Mouse (Mus musculus) midbrain, embryonic 15.5 days (tissue): ENCODE measurements around the gene Sgsm3. TPM values are rescaled to one million over a fixed set of nuclear protein-coding genes. Genes with fewer than 3 reads are reported as not detected.
A peak's percentile ranks its signal among the peaks of the same experiment; 100 is the strongest.

ENCODE experiments used
- ATAC-seq: fragments of 200-750 bp; cut with Nextera tagmentation; replicated peaks from 2 replicates; pipeline ENCODE4 v1.8.0; 2017; ENCODE audit warnings: moderate TSS enrichment
- H3K27ac ChIP-seq: fragments of 300-500 bp; sonication (generic); 2 replicates; pipeline ENCODE4 v1.5.1; 2015; ENCODE audit warnings: mild to moderate bottlenecking, inconsistent platforms
- H3K27me3 ChIP-seq: fragments of 300-500 bp; sonication (generic); replicated peaks from 2 replicates; pipeline ENCODE4 v1.6.1; 2015; ENCODE audit warnings: inconsistent platforms
- H3K36me3 ChIP-seq: fragments of 300-500 bp; sonication (generic); replicated peaks from 2 replicates; pipeline ENCODE4 v1.6.1; 2015; ENCODE audit warnings: inconsistent platforms
- H3K4me1 ChIP-seq: fragments of 300-500 bp; sonication (generic); 2 replicates; pipeline ENCODE4 v1.6.1; 2015; ENCODE audit warnings: inconsistent platforms
- H3K4me2 ChIP-seq: fragments of 300-500 bp; sonication (generic); 2 replicates; pipeline ENCODE4 v1.6.1; 2015; ENCODE audit warnings: inconsistent platforms, mild to moderate bottlenecking, moderate library complexity
- H3K4me3 ChIP-seq: fragments of 300-500 bp; sonication (generic); 2 replicates; pipeline ENCODE4 v1.5.1; 2015; ENCODE audit warnings: mild to moderate bottlenecking, inconsistent platforms
- H3K9ac ChIP-seq: fragments of 300-500 bp; sonication (generic); 2 replicates; pipeline ENCODE4 v1.6.1; 2015; ENCODE audit warnings: mild to moderate bottlenecking, inconsistent platforms
- H3K9me3 ChIP-seq: fragments of 300-500 bp; sonication (generic); 2 replicates; pipeline ENCODE4 v1.6.1; 2016; ENCODE audit warnings: inconsistent platforms
- WGBS: fragments of 180-500 bp; shearing (Covaris S2); methylation state at CpG from one replicate; pipeline ENCODE4 v1.1.7; 2015; ENCODE audit warnings: mixed read lengths; 5-methylcytosine and 5-hydroxymethylcytosine counted together
- polyA plus RNA-seq: library from polyadenylated mRNA; unstranded; fragments of >200 nt; fragmentation: Nextera tagmentation; extraction: Ambion mirVana; gene quantifications from 2 replicates; pipeline ENCODE4 v1.2.1, GENCODE M21; 2015

Gene Sgsm3
- polyA plus RNA-seq, 1 experiment from 2014 or later: 82.6 TPM

DNA sequence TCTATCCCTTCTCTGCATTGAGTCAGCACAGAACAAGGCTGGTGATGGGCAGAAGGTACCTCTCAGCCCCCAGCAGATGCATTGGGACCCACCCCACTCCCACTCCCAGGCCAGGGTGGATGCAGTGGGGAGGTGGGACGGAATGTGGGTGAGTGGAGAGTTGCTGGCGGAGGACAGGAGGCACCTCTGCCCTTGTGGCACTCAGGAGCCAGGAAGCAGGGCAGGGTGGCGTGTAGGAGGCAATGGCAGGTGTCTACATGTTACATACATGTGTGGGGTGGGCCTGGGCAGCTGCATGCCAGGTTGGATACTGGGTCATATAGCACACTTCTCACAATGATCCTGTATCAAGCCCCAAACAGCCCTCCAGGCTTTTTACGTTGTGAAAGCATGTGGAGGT, 34.8 kb downstream of the Sgsm3 start:
- H3K4me1 ChIP-seq: no peaks in the 10 kb centered on the region
- no peak overlapping the region for H3K9ac ChIP-seq
- H3K27me3 ChIP-seq: no peaks in the 10 kb centered on the region
- H3K27ac ChIP-seq: no peak overlapping the region
- H3K4me3 ChIP-seq: no peak overlapping the region
- no peak for ATAC-seq
- H3K4me2 ChIP-seq: no peak overlapping the region
- 90% methylated on average over 4 of the region's 4 CpGs for WGBS
- H3K36me3 ChIP-seq: peaks cover 33% of the 10 kb centered on the region
- no peaks in the 10 kb centered on the region for H3K9me3 ChIP-seq

GRCm38 (mm10) chr15:81013186-81013585, 35.6 kb downstream of the Sgsm3 start:
- peaks cover 34% of the 10 kb centered on the region for H3K36me3 ChIP-seq
- no peaks in the 10 kb centered on the region for H3K9me3 ChIP-seq
- no peak for ATAC-seq
- H3K9ac ChIP-seq: no peak overlapping the region
- H3K27ac ChIP-seq: no peak overlapping the region
- 91% methylated on average over 7 of the region's 7 CpGs for WGBS
- H3K27me3 ChIP-seq: no peaks in the 10 kb centered on the region
- no peaks in the 10 kb centered on the region for H3K4me1 ChIP-seq
- no peak overlapping the region for H3K4me3 ChIP-seq
- H3K4me2 ChIP-seq: no peak overlapping the region

DNA sequence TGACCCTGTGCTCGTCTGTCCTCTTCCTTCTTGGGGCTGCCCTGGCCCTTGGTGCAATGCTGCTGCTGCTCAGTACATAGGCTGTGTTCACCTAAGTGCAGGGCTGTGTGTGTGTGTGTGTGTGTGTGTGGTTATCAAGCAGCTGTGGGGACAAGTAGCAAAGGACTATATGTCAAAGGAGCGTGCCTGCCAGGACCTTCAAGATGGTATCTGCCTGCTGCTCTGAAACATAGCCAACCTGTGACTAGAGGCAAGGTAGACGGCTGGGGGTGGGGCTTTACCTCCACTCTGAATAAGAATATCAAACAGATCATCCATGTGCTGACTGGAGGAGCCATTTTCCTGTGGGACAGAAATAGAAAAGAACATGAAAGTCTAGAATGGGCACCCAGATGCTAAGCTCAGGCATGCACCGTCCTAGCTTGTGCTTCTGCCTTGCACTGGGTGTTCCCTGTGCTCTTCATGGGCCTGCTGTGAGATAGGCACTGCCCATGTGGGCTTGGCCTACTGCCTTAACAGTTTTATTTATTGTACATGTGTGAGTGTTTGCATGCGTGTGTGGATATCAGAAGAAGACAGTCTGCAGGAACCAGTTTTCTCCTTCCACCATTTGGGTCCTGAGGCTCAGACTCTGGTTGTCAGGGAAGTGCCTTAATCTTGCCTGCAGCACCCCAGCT, 37.6 kb downstream of the Sgsm3 start:
- H3K4me3 ChIP-seq: no peak overlapping the region
- no peak overlapping the region for H3K4me2 ChIP-seq
- no peaks in the 10 kb centered on the region for H3K4me1 ChIP-seq
- H3K9me3 ChIP-seq: no peaks in the 10 kb centered on the region
- no peaks in the 10 kb centered on the region for H3K27me3 ChIP-seq
- H3K36me3 ChIP-seq: peaks cover 33% of the 10 kb centered on the region
- no peak overlapping the region for H3K27ac ChIP-seq
- 86% methylated on average over 5 of the region's 5 CpGs for WGBS
- H3K9ac ChIP-seq: no peak overlapping the region
- no peak for ATAC-seq

DNA sequence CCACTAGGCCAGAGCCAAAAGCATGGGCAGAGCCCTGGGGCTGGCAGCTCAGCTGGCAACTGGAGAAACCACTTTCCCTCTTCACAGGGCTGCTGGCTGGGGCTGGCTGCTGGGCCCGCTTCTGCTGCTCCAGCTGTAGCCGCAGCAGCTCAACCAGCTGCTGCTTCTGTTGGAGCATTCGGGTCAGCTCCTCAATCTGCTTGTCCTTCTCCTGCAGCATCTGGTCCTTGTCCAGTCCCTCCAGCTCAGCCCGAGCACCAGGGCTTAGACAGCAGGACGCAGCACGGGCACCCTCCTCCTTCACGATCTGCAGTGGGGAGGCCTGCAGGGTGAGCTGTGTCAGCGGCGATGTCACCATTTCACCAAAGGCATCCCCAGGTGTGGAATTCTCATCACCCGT, 38.9 kb downstream of the Sgsm3 start:
- Histone ChIP-seq H3K9me3 (no peaks in the 10 kb centered on the region), H3K27ac (no peak overlapping the region), H3K4me1 (no peaks in the 10 kb centered on the region), H3K27me3 (no peaks in the 10 kb centered on the region), H3K36me3 (peaks cover 26% of the 10 kb centered on the region), H3K4me2 (no peak overlapping the region), H3K4me3 (no peak overlapping the region), H3K9ac (no peak overlapping the region)
- 92% methylated on average over 10 of the region's 10 CpGs for WGBS
- ATAC-seq: no peak

- Histone ChIP-seq H3K9me3 (no peaks in the 10 kb centered on the region), H3K27me3 (no peaks in the 10 kb centered on the region), H3K4me1 (no peaks in the 10 kb centered on the region), H3K9ac (no peak overlapping the region), H3K36me3 (peaks cover 24% of the 10 kb centered on the region), H3K4me2 (no peak overlapping the region), H3K4me3 (no peak overlapping the region), H3K27ac (no peak overlapping the region)
- ATAC-seq: no peak
- 97% methylated on average over 7 of the region's 7 CpGs for WGBS
Observed at GRCm38 (mm10) chr15:81017308-81017707, 39.7 kb downstream of the Sgsm3 start.

DNA sequence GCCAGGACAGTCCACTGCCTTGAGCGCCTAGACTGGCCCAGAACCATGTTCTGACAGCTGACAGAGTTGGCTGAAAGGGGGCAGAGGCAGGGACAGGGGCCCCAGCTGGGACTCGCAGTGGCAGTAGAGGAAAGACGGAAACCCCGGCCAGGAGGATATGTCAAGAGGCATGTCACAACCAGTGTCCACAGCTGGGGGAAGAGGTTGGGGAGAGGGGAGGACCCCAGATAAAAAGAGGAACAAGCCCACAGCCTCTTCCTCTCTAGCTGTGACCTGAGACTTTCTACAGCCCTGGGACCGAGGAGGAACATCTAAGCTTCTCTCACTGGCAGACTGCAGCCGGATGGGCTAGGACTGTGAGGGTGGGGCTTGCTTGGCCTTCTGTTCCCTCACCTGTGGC, 43.8 kb downstream of the Sgsm3 start:
- no peak for ATAC-seq
- H3K36me3 ChIP-seq: peaks cover 12% of the 10 kb centered on the region; the same call in 1 of the 2 replicates
- WGBS: 86% methylated on average over 6 of the region's 6 CpGs

DNA sequence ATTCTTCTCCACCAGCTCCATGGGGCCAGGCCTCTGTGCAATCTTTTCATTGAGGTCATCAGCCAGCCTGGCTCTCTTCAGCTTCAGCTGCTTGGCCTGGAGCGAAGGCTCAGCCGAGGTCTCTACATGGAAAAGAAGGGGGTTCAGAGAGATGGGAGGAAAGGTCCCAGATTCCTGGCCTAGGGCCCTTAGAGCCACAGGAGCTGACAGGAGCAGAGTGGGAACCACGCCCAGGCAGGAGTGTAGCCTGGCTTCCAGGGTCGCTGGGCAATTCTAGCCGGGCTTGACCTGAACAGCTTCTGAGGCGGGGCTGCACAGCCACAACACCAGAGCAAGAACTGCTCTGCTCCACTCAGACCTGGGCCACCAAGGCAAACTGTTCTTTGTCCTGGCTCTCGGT, 44.9 kb downstream of the Sgsm3 start:
- no peaks in the 10 kb centered on the region for H3K27me3 ChIP-seq
- no peaks in the 10 kb centered on the region for H3K9me3 ChIP-seq
- H3K4me1 ChIP-seq: no peaks in the 10 kb centered on the region
- WGBS: 93% methylated on average over 7 of the region's 7 CpGs
- peaks cover 11% of the 10 kb centered on the region; the same call in 1 of the 2 replicates for H3K36me3 ChIP-seq
- no peak overlapping the region for H3K9ac ChIP-seq
- no peak overlapping the region for H3K4me3 ChIP-seq
- ATAC-seq: no peak
- H3K27ac ChIP-seq: no peak overlapping the region
- H3K4me2 ChIP-seq: no peak overlapping the region

More for the DNA sequence above, 43.8 kb downstream of the Sgsm3 start:
- Histone ChIP-seq H3K27ac (no peak overlapping the region), H3K4me1 (no peaks in the 10 kb centered on the region), H3K9ac (no peak overlapping the region), H3K9me3 (no peaks in the 10 kb centered on the region), H3K27me3 (no peaks in the 10 kb centered on the region), H3K4me3 (no peak overlapping the region), H3K4me2 (no peak overlapping the region)

DNA sequence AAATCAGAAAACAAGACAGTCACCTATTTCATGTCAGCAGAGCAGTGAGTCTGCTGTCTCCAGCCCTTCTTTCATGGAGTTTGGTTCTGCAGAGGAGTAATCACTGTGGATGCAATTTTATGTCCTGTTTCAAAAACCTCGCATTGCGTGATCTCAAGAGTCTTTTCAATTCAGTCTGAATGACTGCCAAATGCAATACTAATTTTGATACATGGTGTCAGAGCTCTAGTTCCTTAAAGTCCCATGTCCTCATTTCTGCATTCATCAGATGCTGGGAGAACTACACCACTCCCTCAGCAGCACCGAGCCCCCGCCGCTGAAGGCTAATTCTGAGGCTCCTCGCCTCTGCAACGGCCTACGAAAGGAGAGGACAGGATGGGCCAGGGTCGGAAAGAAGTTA, 46.3 kb downstream of the Sgsm3 start:
- H3K9me3 ChIP-seq: no peaks in the 10 kb centered on the region
- H3K4me1 ChIP-seq: peaks cover 6% of the 10 kb centered on the region; the same call in 1 of the 2 replicates
- no peak overlapping the region for H3K4me2 ChIP-seq
- H3K4me3 ChIP-seq: no peak overlapping the region
- H3K9ac ChIP-seq: no peak overlapping the region
- no peak overlapping the region for H3K27ac ChIP-seq
- H3K27me3 ChIP-seq: no peaks in the 10 kb centered on the region
- no peak for ATAC-seq
- WGBS: 94% methylated on average over 9 of the region's 9 CpGs
- H3K36me3 ChIP-seq: 0 out of 2 replicates have a peak, but pooled peaks cover 5% of the 10 kb centered on the region

DNA sequence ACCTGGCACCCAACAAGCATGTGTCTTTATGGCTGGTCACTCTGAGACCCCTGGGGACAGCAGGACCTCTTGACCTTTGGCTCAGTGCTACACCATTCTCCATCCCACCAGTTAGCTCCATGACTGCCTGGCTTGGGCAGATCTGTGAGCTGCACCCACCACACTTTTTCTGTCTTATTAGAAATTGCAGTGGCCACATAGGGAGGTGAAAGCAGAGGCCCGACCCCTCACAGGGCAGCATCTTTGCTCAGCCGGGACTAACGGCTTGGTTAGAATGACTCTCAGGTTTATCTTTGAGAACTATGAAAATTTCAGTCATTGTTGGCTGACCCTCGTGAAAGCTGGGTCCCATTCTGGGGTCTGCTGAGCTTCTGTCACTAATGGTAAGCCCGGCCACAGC, 49.3 kb downstream of the Sgsm3 start:
- Histone ChIP-seq H3K27ac (no peak overlapping the region), H3K4me3 (no peak overlapping the region), H3K9me3 (no peaks in the 10 kb centered on the region), H3K9ac (no peak overlapping the region), H3K36me3 (no peaks in the 10 kb centered on the region), H3K4me2 (no peak overlapping the region), H3K4me1 (peaks cover 6% of the 10 kb centered on the region; the same call in 1 of the 2 replicates), H3K27me3 (no peaks in the 10 kb centered on the region)
- no peak for ATAC-seq
- 85% methylated on average over 5 of the region's 5 CpGs for WGBS

GRCm38 (mm10) chr15:81027378-81028173, 50.0 kb downstream of the Sgsm3 start:
- no peak overlapping the region for H3K9ac ChIP-seq
- H3K4me3 ChIP-seq: no peak overlapping the region
- H3K9me3 ChIP-seq: no peaks in the 10 kb centered on the region
- H3K27me3 ChIP-seq: no peaks in the 10 kb centered on the region
- WGBS: 40% methylated on average over 8 of the region's 8 CpGs
- H3K27ac ChIP-seq: no peak overlapping the region
- peaks cover 6% of the 10 kb centered on the region; the same call in 1 of the 2 replicates for H3K4me1 ChIP-seq
- ATAC-seq: peak; percentile 73
- no peaks in the 10 kb centered on the region for H3K36me3 ChIP-seq
- no peak overlapping the region for H3K4me2 ChIP-seq

DNA sequence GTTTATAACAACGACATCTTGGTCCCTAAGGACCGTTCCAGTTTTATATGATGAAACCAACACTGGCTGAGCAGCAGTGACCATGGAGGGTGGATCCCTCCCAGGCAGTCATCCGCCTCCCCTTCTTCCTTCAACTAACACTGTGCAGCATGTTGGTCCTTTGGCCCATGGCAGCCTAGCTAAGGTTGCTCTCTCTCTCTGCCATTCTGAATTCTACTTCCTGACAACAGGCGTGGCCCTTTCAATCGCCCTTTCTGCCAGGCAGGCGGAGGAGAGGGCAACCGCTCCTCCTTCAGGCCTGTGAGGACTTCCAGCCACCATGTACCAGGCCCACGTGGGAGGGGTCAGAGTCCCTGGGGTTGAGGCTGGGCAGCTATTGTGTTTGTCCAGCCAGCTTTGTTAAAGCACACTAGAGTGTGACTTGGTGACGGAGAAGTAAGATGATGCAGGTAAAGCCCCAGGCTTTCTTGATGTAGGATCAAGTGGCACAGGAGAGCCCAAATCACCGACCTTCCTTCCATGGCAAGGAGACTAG, 53.4 kb downstream of the Sgsm3 start:
- Histone ChIP-seq H3K4me3 (no peak overlapping the region), H3K9me3 (no peaks in the 10 kb centered on the region), H3K9ac (no peak overlapping the region), H3K36me3 (no peaks in the 10 kb centered on the region), H3K4me2 (no peak overlapping the region), H3K27me3 (no peaks in the 10 kb centered on the region), H3K27ac (no peak overlapping the region), H3K4me1 (peaks cover 20% of the 10 kb centered on the region)
- WGBS: 57% methylated on average over 10 of the region's 10 CpGs
- ATAC-seq: no peak

GRCm38 (mm10) chr15:81031611-81032010, 54.0 kb downstream of the Sgsm3 start:
- H3K4me3 ChIP-seq: no peak overlapping the region
- H3K4me1 ChIP-seq: peaks cover 20% of the 10 kb centered on the region
- H3K4me2 ChIP-seq: no peak overlapping the region
- no peak overlapping the region for H3K9ac ChIP-seq
- no peaks in the 10 kb centered on the region for H3K36me3 ChIP-seq
- ATAC-seq: no peak
- WGBS: 84% methylated on average over 4 of the region's 4 CpGs
- H3K9me3 ChIP-seq: no peaks in the 10 kb centered on the region
- H3K27ac ChIP-seq: no peak overlapping the region
- no peaks in the 10 kb centered on the region for H3K27me3 ChIP-seq
